8 mouse cellular contexts compared by ENCODE assay signal in genomic region chr11:85352539-85353380, GRCm38 (mm10). TPM values are rescaled to one million over a fixed set of nuclear protein-coding genes. Genes with fewer than 3 reads are reported as not detected.
DNase-seq lines count a peak whose midpoint lies in the region; ATAC-seq and TF ChIP-seq lines count a peak whose summit lies in the region.

Gene Bcas3 (plus strand): TSS chr11:85353167.

- peak within 1 kb of the TSS; percentile 60 for H3K4me3 ChIP-seq in C2C12 (ENCODE audit: insufficient read depth, poor library complexity, severe bottlenecking)
- H3K4me3 ChIP-seq in erythroblast, embryonic 14.5 days (replicated peaks), result peak within 1 kb of the TSS; percentile 87
- peak within 1 kb of the TSS; percentile 82 for H3K4me3 ChIP-seq in heart, embryonic 11.5 days (ENCODE audit: low read depth, low read length)
- peak within 1 kb of the TSS; percentile 90 for H3K4me3 ChIP-seq in kidney, embryonic 16.5 days (ENCODE audit: low read length)
- H3K4me3 ChIP-seq in liver, adult 2 months (ENCODE audit: insufficient read depth, low read depth, low read length), result peak within 1 kb of the TSS; percentile 73
- peak within 1 kb of the TSS; percentile 65 for H3K4me3 ChIP-seq in myocyte

- no peaks in the 10 kb centered on the region for H3K27me3 ChIP-seq in C2C12 (ENCODE audit: control insufficient read depth, insufficient read depth, insufficient read length)
- no peaks in the 10 kb centered on the region for H3K27me3 ChIP-seq in erythroblast, embryonic 14.5 days (ENCODE audit: control insufficient read depth)
- H3K27me3 ChIP-seq in heart, embryonic 11.5 days (ENCODE audit: control insufficient read depth, insufficient read depth, low read length), result no peaks in the 10 kb centered on the region
- H3K27me3 ChIP-seq in kidney, embryonic 16.5 days (ENCODE audit: insufficient read depth, low read length), result no peaks in the 10 kb centered on the region
- no peaks in the 10 kb centered on the region for H3K27me3 ChIP-seq in liver, adult 2 months (ENCODE audit: control insufficient read depth, insufficient read depth, low read length)
- H3K27me3 ChIP-seq in myocyte (ENCODE audit: control insufficient read depth, insufficient read depth, insufficient read length), result no peaks in the 10 kb centered on the region
- H3K27me3 ChIP-seq in splenic B cell, adult 2 months (ENCODE audit: control insufficient read depth, insufficient read depth, low read length, poor library complexity, severe bottlenecking), result no peaks in the 10 kb centered on the region

- H3K27ac ChIP-seq in heart, embryonic 11.5 days (ENCODE audit: low read depth, low read length), result peak within 1 kb of the TSS; percentile 15; the same call in 1 of the 2 replicates
- H3K27ac ChIP-seq in kidney, embryonic 16.5 days (ENCODE audit: low read length), result peak within 1 kb of the TSS; percentile 2; the same call in 1 of the 2 replicates
- peak within 1 kb of the TSS; percentile 92 for H3K27ac ChIP-seq in liver, adult 2 months (replicated peaks; ENCODE audit: insufficient read depth, low read depth, low read length)

- no peaks in the 10 kb centered on the region for H3K9me3 ChIP-seq in erythroblast, embryonic 14.5 days (ENCODE audit: control insufficient read depth, low read length)
- no peaks in the 10 kb centered on the region for H3K9me3 ChIP-seq in heart, embryonic 11.5 days (replicated peaks; ENCODE audit: control insufficient read depth, low read length)
- no peaks in the 10 kb centered on the region for H3K9me3 ChIP-seq in kidney, embryonic 16.5 days (ENCODE audit: low read length)

- H3K79me3 ChIP-seq in C2C12 (ENCODE audit: low read depth), result no peaks in the 10 kb centered on the region

- H3K4me2 ChIP-seq in heart, embryonic 11.5 days, result peak within 1 kb of the TSS; percentile 85
- peak within 1 kb of the TSS; percentile 82 for H3K4me2 ChIP-seq in kidney, embryonic 16.5 days (replicated peaks; ENCODE audit: low read depth, low read length)
- H3K4me2 ChIP-seq in myocyte (ENCODE audit: low read depth), result peak within 1 kb of the TSS; percentile 89

- TF ChIP-seq CTCF in C2C12 (IDR thresholded peaks at IDR 0.05; ENCODE audit: control insufficient read depth, insufficient read depth, insufficient read length), result no peak
- no peak for TF ChIP-seq CTCF in brain, embryonic 14.5 days (IDR thresholded peaks at IDR 0.05; ENCODE audit: borderline replicate concordance, extremely low read depth, insufficient read depth, insufficient read length)
- TF ChIP-seq CTCF in liver, adult 2 months (IDR thresholded peaks at IDR 0.05; ENCODE audit: low read depth, low read length), result no peak

- peak; percentile 99 for DNase-seq in brain, embryonic 14.5 days (ENCODE audit: low read depth)
- peak; percentile 93 for DNase-seq in liver, adult 2 months (ENCODE audit: extremely low read depth, low read depth, low spot score)
- peak; percentile 97 for DNase-seq in splenic B cell, adult 2 months (ENCODE audit: low read depth, low spot score)

- 0% methylated on average over 47 of the region's 47 CpGs for WGBS in heart, embryonic 11.5 days (ENCODE audit: insufficient replicate concordance)
- under 1% methylated on average over 47 of the region's 47 CpGs for WGBS in kidney, embryonic 16.5 days
- under 1% methylated on average over 47 of the region's 47 CpGs for WGBS in liver, adult 2 months

- TF ChIP-seq POLR2A in brain, embryonic 14.5 days (IDR thresholded peaks at IDR 0.05; ENCODE audit: borderline replicate concordance, extremely low read depth, insufficient read depth, insufficient read length, poor library complexity, severe bottlenecking), result peak; percentile 63; the same call in 1 of the 2 replicates
- peak; percentile 92 for TF ChIP-seq POLR2A in liver, adult 2 months (IDR thresholded peaks at IDR 0.05; ENCODE audit: extremely low read depth, insufficient read depth, low read length)
- peak; percentile 85 for TF ChIP-seq POLR2A in myocyte (IDR thresholded peaks at IDR 0.05; ENCODE audit: insufficient read length, low read depth)

- H3K36me3 ChIP-seq in C2C12 (ENCODE audit: control insufficient read depth, insufficient read depth) (no peaks in the 10 kb centered on the region), myocyte (ENCODE audit: control insufficient read depth, insufficient read depth) (no peaks in the 10 kb centered on the region)
- peaks cover 57% of the 10 kb centered on the region for H3K36me3 ChIP-seq in erythroblast, embryonic 14.5 days (ENCODE audit: control insufficient read depth)
- no peaks in the 10 kb centered on the region for H3K36me3 ChIP-seq in heart, embryonic 11.5 days (ENCODE audit: control insufficient read depth, insufficient read depth, low read length)
- H3K36me3 ChIP-seq in kidney, embryonic 16.5 days (ENCODE audit: insufficient read depth, low read length), result 0 out of 2 replicates have a peak, but pooled peaks cover 3% of the 10 kb centered on the region
- H3K36me3 ChIP-seq in liver, adult 2 months (ENCODE audit: control insufficient read depth, insufficient read depth, low read length), result no peaks in the 10 kb centered on the region; the same call in 1 of the 2 replicates
- no peaks in the 10 kb centered on the region for H3K36me3 ChIP-seq in splenic B cell, adult 2 months (ENCODE audit: control insufficient read depth, insufficient read depth, low read length, poor library complexity, severe bottlenecking)

- peak; percentile 98 for ATAC-seq in heart, embryonic 11.5 days (replicated peaks; ENCODE audit: insufficient number of reproducible peaks, low FRiP score, low TSS enrichment)
- peak; percentile 99 for ATAC-seq in kidney, embryonic 16.5 days (ENCODE audit: low FRiP score, low TSS enrichment)

- H3ac ChIP-seq in C2C12 (ENCODE audit: control insufficient read depth, insufficient read length, low read depth), result peak within 1 kb of the TSS; percentile 73
- H3ac ChIP-seq in myocyte (ENCODE audit: control insufficient read depth, insufficient read length), result peak within 1 kb of the TSS; percentile 6

- peaks cover 66% of the 10 kb centered on the region for H3K4me1 ChIP-seq in erythroblast, embryonic 14.5 days (ENCODE audit: control insufficient read depth)
- H3K4me1 ChIP-seq in heart, embryonic 11.5 days (ENCODE audit: control insufficient read depth, insufficient read depth, low read length), result peaks cover 6% of the 10 kb centered on the region; the same call in 1 of the 2 replicates
- peaks cover 7% of the 10 kb centered on the region; the same call in 1 of the 2 replicates for H3K4me1 ChIP-seq in kidney, embryonic 16.5 days (ENCODE audit: insufficient read depth, low read length)
- H3K4me1 ChIP-seq in liver, adult 2 months (ENCODE audit: control insufficient read depth, insufficient read depth, low read length), result peaks cover 2% of the 10 kb centered on the region; the same call in 1 of the 2 replicates

- H3K9ac ChIP-seq in heart, embryonic 11.5 days (ENCODE audit: low read depth, low read length), result peak within 1 kb of the TSS; percentile 87
- H3K9ac ChIP-seq in kidney, embryonic 16.5 days (replicated peaks; ENCODE audit: low read length), result peak within 1 kb of the TSS; percentile 72
- peak within 1 kb of the TSS; percentile 76 for H3K9ac ChIP-seq in liver, adult 2 months (ENCODE audit: low read depth, low read length)

- H3K79me2 ChIP-seq in C2C12 (ENCODE audit: control insufficient read depth, insufficient read depth) (no peaks in the 10 kb centered on the region), myocyte (ENCODE audit: control insufficient read depth, insufficient read depth) (no peaks in the 10 kb centered on the region)
- H3K79me2 ChIP-seq in liver, adult 2 months (ENCODE audit: control insufficient read depth, insufficient read depth, low read length), result no peaks in the 10 kb centered on the region

TF ChIP-seq in C2C12, 6 proteins besides CTCF, POLR2A, EP300 and RAD21:
- TF ChIP-seq MAX (IDR thresholded peaks at IDR 0.05), result peak; percentile 97
- peak; percentile 73 for TF ChIP-seq USF1 (IDR thresholded peaks at IDR 0.05; ENCODE audit: low read depth)
- no peak for TF ChIP-seq MYOG (IDR thresholded peaks at IDR 0.05; ENCODE audit: control insufficient read depth, extremely low read depth, insufficient read length)
TF ChIP-seq in C2C12: peak in this region for 2.

TF ChIP-seq in myocyte, 11 proteins besides CTCF, POLR2A, EP300 and RAD21:
- TF ChIP-seq SRF (IDR thresholded peaks at IDR 0.05; ENCODE audit: control insufficient read depth, insufficient read length, low read depth), result no peak
- no peak for TF ChIP-seq TCF12 (IDR thresholded peaks at IDR 0.05; ENCODE audit: insufficient read depth, poor library complexity, severe bottlenecking)
- TF ChIP-seq REST (IDR thresholded peaks at IDR 0.05; ENCODE audit: insufficient read depth, insufficient read length), result no peak
- no peak for TF ChIP-seq CEBPB (IDR thresholded peaks at IDR 0.05; ENCODE audit: insufficient read depth, poor library complexity, severe bottlenecking)
- TF ChIP-seq E2F4 (IDR thresholded peaks at IDR 0.05; ENCODE audit: insufficient read depth), result no peak
- peak; percentile 77 for TF ChIP-seq POLR2AphosphoS2 (IDR thresholded peaks at IDR 0.05; ENCODE audit: insufficient read length, low read depth)
- peak; percentile 82 for TF ChIP-seq MAX (IDR thresholded peaks at IDR 0.05; ENCODE audit: low read depth)
- TF ChIP-seq MYOG (IDR thresholded peaks at IDR 0.05; ENCODE audit: control insufficient read depth in 1 of 3, insufficient read depth in 1 of 3, insufficient read length in 2 of 3, low read depth in 2 of 3), result no peak
- TF ChIP-seq MYOD1 (IDR thresholded peaks at IDR 0.05; ENCODE audit: control insufficient read depth in 1 of 3, insufficient read length in 2 of 3, low read depth in 2 of 3), result no peak
- peak; percentile 76 for TF ChIP-seq USF1 (IDR thresholded peaks at IDR 0.05; ENCODE audit: low read depth)
- TF ChIP-seq TCF3 (IDR thresholded peaks at IDR 0.05; ENCODE audit: insufficient read length, low read depth), result peak; percentile 30

RNA-seq across cellular contexts. Expression of gene Bcas3, which starts in this region (rescaled TPM):
- polyA plus RNA-seq in C2C12 (2012; fragmentation: generic; extraction: Trizol), result 11.1 TPM
- polyA plus RNA-seq in brain, embryonic 14.5 days (2012; rRNA removed), result 19.3 and 26.2 TPM in 2 replicates
- 24.3 and 25.9 TPM in 2 replicates for polyA plus RNA-seq in erythroblast, embryonic 14.5 days (2012)
- polyA plus RNA-seq in heart, embryonic 11.5 days (2014; fragmentation: Nextera tagmentation; extraction: Ambion mirVana), result 22.1 and 22.8 TPM in 2 replicates
- 34.7 and 35.0 TPM in 2 replicates for polyA plus RNA-seq in kidney, embryonic 16.5 days (2015; fragmentation: Nextera tagmentation; extraction: Ambion mirVana)
- 21.4 and 25.4 TPM in 2 replicates for total RNA-seq in liver, adult 2 months (2014; rRNA removed)
- 16.5 and 19.5 TPM in 2 replicates for polyA plus RNA-seq in liver, adult 2 months (2012; rRNA removed)
- polyA plus RNA-seq in myocyte (2012; fragmentation: generic; extraction: Trizol), result 30.1 TPM

Comparison
In these comparisons a context has a peak if more than half of its experiments do, and no peak if none do; other contexts are left out.
1. Peak in every context shown above with its lines: DNase-seq, ATAC-seq, H3K4me3 ChIP-seq and H3K27ac ChIP-seq.
2. H3K27ac ChIP-seq: peak in every context shown above with its lines; median percentile 92 in liver, adult 2 months; 15 in heart, embryonic 11.5 days; 2 in kidney, embryonic 16.5 days.